Mouse (Mus musculus): ENCODE data around the gene Vwa1.
"Not testable (repeated sequence)": the region's sequence is repeated elsewhere in the genome, so short reads cannot be mapped to it uniquely, and the experiment has no call there.

Vwa1 gene

GRCm38 (mm10) chr4:155745136-155745535, 29.4 kb downstream of the Vwa1 start:
- no peak for DNase-seq (ENCODE audit: inconsistent ontology term)

GRCm38 (mm10) chr4:155744474-155744873, 30.0 kb downstream of the Vwa1 start:
- DNase-seq (ENCODE audit: inconsistent ontology term) = no peak

GRCm38 (mm10) chr4:155742684-155743083, 31.8 kb downstream of the Vwa1 start:
- DNase-seq (ENCODE audit: inconsistent ontology term) = no peak

- not testable (repeated sequence) for DNase-seq (ENCODE audit: inconsistent ontology term)
Measured at GRCm38 (mm10) chr4:155740681-155741080, 33.8 kb downstream of the Vwa1 start.

GRCm38 (mm10) chr4:155739741-155740636, 34.5 kb downstream of the Vwa1 start:
- DNase-seq (ENCODE audit: inconsistent ontology term) = no peak

- no peak for DNase-seq (ENCODE audit: inconsistent ontology term)
Measured at GRCm38 (mm10) chr4:155739152-155739551, 35.3 kb downstream of the Vwa1 start.

- DNase-seq (ENCODE audit: inconsistent ontology term) = no peak
Measured at GRCm38 (mm10) chr4:155738262-155738661, 36.2 kb downstream of the Vwa1 start.

GRCm38 (mm10) chr4:155736421-155736820, 38.1 kb downstream of the Vwa1 start:
- no peak for DNase-seq (ENCODE audit: inconsistent ontology term)

GRCm38 (mm10) chr4:155735788-155736187, 38.7 kb downstream of the Vwa1 start:
- DNase-seq (ENCODE audit: inconsistent ontology term) = no peak

- DNase-seq (ENCODE audit: inconsistent ontology term) = peak; percentile 85
Measured at GRCm38 (mm10) chr4:155734951-155735702, 39.4 kb downstream of the Vwa1 start.

GRCm38 (mm10) chr4:155734350-155734941, 40.1 kb downstream of the Vwa1 start, which contains the start of gene Tmem240:
Gene Tmem240, plus strand, starts transcription at chr4:155734800.
- peak; percentile 99 for DNase-seq (ENCODE audit: inconsistent ontology term)

- no peak for DNase-seq (ENCODE audit: inconsistent ontology term)
Measured at GRCm38 (mm10) chr4:155733267-155733666, 41.2 kb downstream of the Vwa1 start.

- no peak for DNase-seq (ENCODE audit: inconsistent ontology term)
Measured at GRCm38 (mm10) chr4:155727993-155728392, 46.5 kb downstream of the Vwa1 start.

- DNase-seq (ENCODE audit: inconsistent ontology term) = peak; percentile 17
Measured at GRCm38 (mm10) chr4:155721668-155722083, 52.8 kb downstream of the Vwa1 start.

Measured in Muller cell, postnatal 12 days (primary cell).